Mouse (Mus musculus) cerebellum, adult 2 months (tissue): ENCODE measurements around the gene Nlrp14.
"Not testable (repeated sequence)": the region's sequence is repeated elsewhere in the genome, so short reads cannot be mapped to it uniquely, and the experiment has no call there.

Experiments
- CTCF ChIP-seq: fragments of 200-500 bp; IDR thresholded peaks from 2 replicates; pipeline ENCODE4 v1.5.1; 2011; ENCODE audit warnings: low read depth, mild to moderate bottlenecking, control low read depth, low read length, moderate library complexity, borderline replicate concordance; ENCODE audit not compliant: insufficient read depth
- POLR2A ChIP-seq: fragments of 200-500 bp; IDR thresholded peaks from 2 replicates; pipeline ENCODE4 v1.6.1; 2011; ENCODE audit warnings: low read length, control low read depth, borderline replicate concordance; ENCODE audit not compliant: insufficient read depth

DNA sequence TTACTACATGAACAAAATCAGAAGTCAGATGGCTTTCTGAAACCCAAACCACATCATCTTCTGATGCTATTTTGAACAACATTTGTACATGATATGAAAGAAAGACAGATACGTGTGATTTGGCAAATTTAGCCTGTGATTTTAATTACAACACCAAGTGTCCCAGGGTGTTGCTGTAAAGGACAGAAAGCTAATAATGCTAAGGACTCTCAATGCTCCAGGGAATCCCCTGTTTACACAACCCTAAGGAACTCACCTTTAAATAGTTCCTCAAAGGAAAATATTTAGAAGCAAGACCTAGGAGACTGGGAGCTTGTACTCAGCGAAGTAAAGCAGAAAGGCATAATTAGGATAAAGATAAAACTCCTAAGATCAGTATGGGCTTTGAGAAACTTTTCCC lies 28.8 kb upstream of the Nlrp14 start, which contains the start of gene Olfr716:
- not testable (repeated sequence) for TF ChIP-seq CTCF, POLR2A
